11 mouse cellular contexts compared by ENCODE assay signal in genomic region chr4:154985151-154985777, GRCm38 (mm10). TPM values are rescaled to one million over a fixed set of nuclear protein-coding genes. Genes with fewer than 3 reads are reported as not detected.
DNase-seq lines count a peak whose midpoint lies in the region; ATAC-seq and TF ChIP-seq lines count a peak whose summit lies in the region.
"Had no signal": no experiment of that assay in that cellular context is flagged by ENCODE, and none has a peak within 500 bp of the region (broad histone marks: within the 10 kb centered on the region; RNA-seq: fewer than 3 reads in every experiment).

No protein-coding gene starts in this region.

- no peak for TF ChIP-seq POLR2A in lung, adult 2 months (IDR thresholded peaks at IDR 0.05; ENCODE audit: borderline replicate concordance, extremely low read depth, low read depth, low read length)
- no peak for TF ChIP-seq POLR2A in cortical plate, adult 2 months (IDR thresholded peaks at IDR 0.05; ENCODE audit: extremely low read depth, insufficient read depth, low read length)
- TF ChIP-seq POLR2A in limb, embryonic 14.5 days (IDR thresholded peaks at IDR 0.05; ENCODE audit: borderline replicate concordance, extremely low read depth, insufficient read depth, insufficient read length): no peak

- 0 out of 2 replicates have a peak overlapping the region, but pooled peaks have one; percentile 77 for H3K9ac ChIP-seq in heart, embryonic 13.5 days
- peak overlapping the region; percentile 41; the same call in 1 of the 2 replicates for H3K9ac ChIP-seq in lung, embryonic 16.5 days (ENCODE audit: low read length)
- peak overlapping the region; percentile 26 for H3K9ac ChIP-seq in limb, embryonic 14.5 days (ENCODE audit: low read depth, low read length, severe bottlenecking)
- H3K9ac ChIP-seq: heart, embryonic 15.5 days; liver, embryonic 15.5 days had no signal

- TF ChIP-seq CTCF in lung, adult 2 months (IDR thresholded peaks at IDR 0.05; ENCODE audit: insufficient read depth, low read length): no peak
- no peak for TF ChIP-seq CTCF in cortical plate, adult 2 months (IDR thresholded peaks at IDR 0.05; ENCODE audit: extremely low read depth, insufficient read depth, low read length)

- ATAC-seq in heart, embryonic 13.5 days (ENCODE audit: extremely low read depth, insufficient number of reproducible peaks, low FRiP score, low TSS enrichment): no peak
- ATAC-seq in lung, embryonic 16.5 days (ENCODE audit: low read depth): no peak
- ATAC-seq in limb, embryonic 14.5 days (ENCODE audit: low FRiP score, low read depth): no peak

- peaks cover 19% of the 10 kb centered on the region for H3K4me1 ChIP-seq in heart, embryonic 13.5 days
- H3K4me1 ChIP-seq in lung, embryonic 16.5 days (replicated peaks; ENCODE audit: control insufficient read depth, insufficient read depth, low read length): peaks cover 9% of the 10 kb centered on the region
- peaks cover 3% of the 10 kb centered on the region; the same call in 1 of the 2 replicates for H3K4me1 ChIP-seq in lung, adult 2 months (ENCODE audit: control insufficient read depth, insufficient read depth, low read length)
- no peaks in the 10 kb centered on the region for H3K4me1 ChIP-seq in cortical plate, adult 2 months (ENCODE audit: control insufficient read depth, insufficient read depth, low read length)
- 0 out of 2 replicates have a peak, but pooled peaks cover 2% of the 10 kb centered on the region for H3K4me1 ChIP-seq in limb, embryonic 14.5 days (ENCODE audit: control insufficient read depth, insufficient read depth, low read length)

- DNase-seq in heart, postnatal 36 days: no peak
- no peak for DNase-seq in lung, adult 2 months
- no peak for DNase-seq in limb, embryonic 14.5 days (ENCODE audit: low spot score)
- DNase-seq in thymus, postnatal 36 days: no peak

- H3K27me3 ChIP-seq in heart, embryonic 13.5 days (replicated peaks): peaks cover 49% of the 10 kb centered on the region
- no peaks in the 10 kb centered on the region; the same call in 1 of the 2 replicates for H3K27me3 ChIP-seq in lung, embryonic 16.5 days (ENCODE audit: control insufficient read depth, insufficient read depth, low read depth, low read length)
- H3K27me3 ChIP-seq in limb, embryonic 14.5 days (ENCODE audit: control insufficient read depth, insufficient read depth, low read length): no peaks in the 10 kb centered on the region

- no peak overlapping the region for H3K27ac ChIP-seq in heart, embryonic 13.5 days (replicated peaks)
- no peak overlapping the region for H3K27ac ChIP-seq in lung, embryonic 16.5 days (ENCODE audit: low read length)
- H3K27ac ChIP-seq in cortical plate, adult 2 months (ENCODE audit: insufficient read depth, low read length): no peak overlapping the region
- no peak overlapping the region for H3K27ac ChIP-seq in limb, embryonic 14.5 days (replicated peaks; ENCODE audit: low read depth, low read length)
- H3K27ac ChIP-seq: heart, embryonic 15.5 days; liver, embryonic 15.5 days had no signal

- no peak overlapping the region for H3K4me2 ChIP-seq in heart, embryonic 13.5 days
- no peak overlapping the region for H3K4me2 ChIP-seq in lung, embryonic 16.5 days (ENCODE audit: low read depth, low read length)
- H3K4me2 ChIP-seq in limb, embryonic 14.5 days (replicated peaks; ENCODE audit: low read depth, low read length, severe bottlenecking): no peak overlapping the region

- 73% methylated on average over 5 of the region's 5 CpGs for WGBS in heart, embryonic 13.5 days
- 84% methylated on average over 5 of the region's 5 CpGs for WGBS in lung, embryonic 16.5 days
- WGBS in lung, adult 2 months: 87% methylated on average over 5 of the region's 5 CpGs
- WGBS in limb, embryonic 14.5 days: 86% methylated on average over 5 of the region's 5 CpGs

- peaks cover 12% of the 10 kb centered on the region for H3K36me3 ChIP-seq in heart, embryonic 13.5 days
- H3K36me3 ChIP-seq in lung, embryonic 16.5 days (ENCODE audit: control insufficient read depth, insufficient read depth, low read length): peaks cover 4% of the 10 kb centered on the region; the same call in 1 of the 2 replicates
- H3K36me3 ChIP-seq in limb, embryonic 14.5 days (ENCODE audit: control insufficient read depth, insufficient read depth, low read length): peaks cover 19% of the 10 kb centered on the region

- H3K9me3 ChIP-seq in heart, embryonic 13.5 days: no peaks in the 10 kb centered on the region
- no peaks in the 10 kb centered on the region for H3K9me3 ChIP-seq in lung, embryonic 16.5 days (ENCODE audit: control insufficient read depth, low read length)
- H3K9me3 ChIP-seq in limb, embryonic 14.5 days (ENCODE audit: control insufficient read depth, low read length): no peaks in the 10 kb centered on the region
- H3K9me3 ChIP-seq: heart, embryonic 15.5 days; liver, embryonic 15.5 days had no signal

- intact Hi-C loops in heart, postnatal 36 days (cut with DNase I): loop anchor here (1.0 kb wide), 1 partner anchor 41 kb away; no protein-coding TSS in a partner anchor

- H3K4me3 ChIP-seq in heart, embryonic 13.5 days: no peak overlapping the region
- H3K4me3 ChIP-seq in lung, embryonic 16.5 days (ENCODE audit: low read length): no peak overlapping the region
- H3K4me3 ChIP-seq in lung, adult 2 months (replicated peaks; ENCODE audit: extremely low read depth, low read depth, low read length): no peak overlapping the region
- H3K4me3 ChIP-seq in cortical plate, adult 2 months (ENCODE audit: insufficient read depth, low read length): peak overlapping the region; percentile 28; the same call in 1 of the 2 replicates
- H3K4me3 ChIP-seq in limb, embryonic 14.5 days (replicated peaks; ENCODE audit: low read length): no peak overlapping the region
- H3K4me3 ChIP-seq: heart, embryonic 15.5 days; liver, embryonic 15.5 days had no signal

RNA-seq across cellular contexts. Expression of gene Pank4, which starts 21.3 kb away (rescaled TPM):
- polyA plus RNA-seq in heart, embryonic 13.5 days (2015; fragmentation: Nextera tagmentation; extraction: Ambion mirVana): 40.6 and 42.6 TPM in 2 replicates
- 10 to 100 TPM; 40.9 to 42.8 TPM for total RNA-seq in heart, postnatal 36 days (2021)
- polyA plus RNA-seq in lung, embryonic 16.5 days (2015; fragmentation: Nextera tagmentation; extraction: Ambion mirVana): 47.3 and 48.4 TPM in 2 replicates
- 35.0 and 49.1 TPM in 2 replicates for polyA plus RNA-seq in lung, adult 2 months (2012; rRNA removed)
- 64.5 and 68.2 TPM in 2 replicates for polyA plus RNA-seq in cortical plate, adult 2 months (2012; rRNA removed)
- 76.3 and 86.2 TPM in 2 replicates for polyA plus RNA-seq in limb, embryonic 14.5 days (2012; rRNA removed)
- polyA plus RNA-seq in limb, embryonic 14.5 days (2014; fragmentation: Nextera tagmentation; extraction: Ambion mirVana): 36.9 and 43.9 TPM in 2 replicates

RNA-seq across cellular contexts. Expression of gene Hes5, which starts 24.5 kb away (rescaled TPM):
- 0.31 and 0.45 TPM in 2 replicates for polyA plus RNA-seq in heart, embryonic 13.5 days (2015; fragmentation: Nextera tagmentation; extraction: Ambion mirVana)
- total RNA-seq in heart, postnatal 36 days (2021): not detected
- polyA plus RNA-seq in lung, embryonic 16.5 days (2015; fragmentation: Nextera tagmentation; extraction: Ambion mirVana): 0.54 and 0.55 TPM in 2 replicates
- 0.09 TPM in 1 of 2 replicates, not detected in the other for polyA plus RNA-seq in lung, adult 2 months (2012; rRNA removed)
- 25.9 and 28.2 TPM in 2 replicates for polyA plus RNA-seq in cortical plate, adult 2 months (2012; rRNA removed)
- polyA plus RNA-seq in limb, embryonic 14.5 days (2012; rRNA removed): 0.60 and 1.6 TPM in 2 replicates
- 0.30 and 0.77 TPM in 2 replicates for polyA plus RNA-seq in limb, embryonic 14.5 days (2014; fragmentation: Nextera tagmentation; extraction: Ambion mirVana)
- total RNA-seq: adrenal gland, postnatal 25 days; gastrocnemius, adult 8-10 months had no signal

RNA-seq across cellular contexts. Expression of gene Tnfrsf14, which starts 56.9 kb away (rescaled TPM):
- 2.1 and 2.6 TPM in 2 replicates for polyA plus RNA-seq in heart, embryonic 13.5 days (2015; fragmentation: Nextera tagmentation; extraction: Ambion mirVana)
- 1 to 10 TPM; 5.1 to 6.0 TPM for total RNA-seq in heart, postnatal 36 days (2021)
- polyA plus RNA-seq in lung, embryonic 16.5 days (2015; fragmentation: Nextera tagmentation; extraction: Ambion mirVana): 1.7 and 1.9 TPM in 2 replicates
- polyA plus RNA-seq in lung, adult 2 months (2012; rRNA removed): 51.1 and 56.8 TPM in 2 replicates
- 2.3 TPM in 2 replicates for polyA plus RNA-seq in cortical plate, adult 2 months (2012; rRNA removed)
- polyA plus RNA-seq in limb, embryonic 14.5 days (2012; rRNA removed): 4.1 and 5.8 TPM in 2 replicates
- 0.87 and 0.99 TPM in 2 replicates for polyA plus RNA-seq in limb, embryonic 14.5 days (2014; fragmentation: Nextera tagmentation; extraction: Ambion mirVana)

Comparison
In these comparisons a context has a peak if more than half of its experiments do, and no peak if none do; other contexts are left out.
1. H3K9ac ChIP-seq: peak in every context shown above with its lines; median percentile 77 in heart, embryonic 13.5 days; 41 in lung, embryonic 16.5 days; 26 in limb, embryonic 14.5 days.
2. RNA of gene Hes5, which starts 24.5 kb away (polyA plus RNA-seq): 25.9 to 28.2 TPM in cortical plate, adult 2 months; 0.30 to 1.6 TPM in limb, embryonic 14.5 days, 0.54 to 0.55 TPM in lung, embryonic 16.5 days, 0.31 to 0.45 TPM in heart, embryonic 13.5 days and 0.09 TPM in lung, adult 2 months; every median in the first group is over 10 times any median in the second.